9 mouse cellular contexts compared by ENCODE assay signal in the genomic region with DNA sequence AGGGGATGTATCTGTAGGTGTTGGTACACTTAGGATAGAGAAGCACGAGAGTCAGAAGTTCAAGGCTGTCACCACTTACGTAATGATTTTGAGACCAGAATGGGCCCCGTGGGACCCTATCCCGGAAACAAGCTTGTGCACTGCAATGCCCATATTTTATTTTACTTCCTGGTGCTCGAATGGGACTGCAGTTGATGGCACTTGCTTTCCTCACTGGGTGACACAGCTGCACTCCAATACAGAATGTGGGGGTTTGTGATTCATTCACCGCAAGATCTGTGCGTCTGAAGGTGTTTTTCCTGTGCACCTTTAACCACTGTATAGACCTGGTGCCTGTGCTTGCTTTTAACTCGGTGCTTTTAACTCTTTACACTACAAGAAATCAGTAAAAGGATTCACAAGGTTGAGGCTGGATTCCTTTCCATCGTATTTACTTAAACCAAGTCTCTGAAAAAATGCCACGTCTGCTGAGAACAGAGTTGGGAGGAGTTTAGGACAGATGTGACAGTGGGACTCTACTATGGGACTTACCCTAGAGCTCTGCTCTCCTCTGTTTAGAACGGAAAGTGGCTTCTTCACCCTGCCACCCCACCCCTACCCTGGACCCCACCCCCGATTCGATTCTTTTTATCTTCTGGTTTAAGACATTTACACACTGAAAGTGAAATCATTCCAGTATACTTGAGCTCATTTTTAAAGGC.
A peak's percentile ranks its signal among the peaks of the same experiment; 100 is the strongest.
DNase-seq lines count a peak whose midpoint lies in the region; ATAC-seq and TF ChIP-seq lines count a peak whose summit lies in the region.
"Had no signal": no experiment of that assay in that cellular context is flagged by ENCODE, and none has a peak within 500 bp of the region (broad histone marks: within the 10 kb centered on the region; RNA-seq: fewer than 3 reads in every experiment).

No protein-coding gene starts in this region.

- TF ChIP-seq POLR2A in lung, adult 2 months (IDR thresholded peaks at IDR 0.05; ENCODE audit: borderline replicate concordance, extremely low read depth, low read depth, low read length): no peak

- no peak overlapping the region for H3K9ac ChIP-seq in hindbrain, embryonic 11.5 days (ENCODE audit: low read depth, low read length)

- TF ChIP-seq CTCF in lung, adult 2 months (IDR thresholded peaks at IDR 0.05; ENCODE audit: insufficient read depth, low read length): no peak

- no peak for DNase-seq in lung, adult 2 months
- DNase-seq in lung, postnatal 10 days: no peak
- DNase-seq in induced T-regulatory cell, adult 2 months (ENCODE audit: low read depth): peak; percentile 93
- DNase-seq in naive thymus-derived CD4-positive, alpha-beta T cell, adult 2 months (ENCODE audit: low read depth): peak; percentile 92
- DNase-seq in thymus, postnatal 4 days: peak; percentile 58
- no peak for DNase-seq in layer of hippocampus, adult 8-10 months (ENCODE audit: low spot score in 2 of 2)
- DNase-seq in hindbrain, embryonic 11.5 days (ENCODE audit: low spot score): no peak
- DNase-seq: layer of hippocampus, adult 9-11 months had no signal

- ATAC-seq in hindbrain, embryonic 11.5 days (ENCODE audit: low FRiP score): no peak

- no peaks in the 10 kb centered on the region for H3K9me3 ChIP-seq in hindbrain, embryonic 11.5 days (ENCODE audit: control insufficient read depth, low read length)
- H3K9me3 ChIP-seq: embryonic facial prominence, embryonic 10.5 days had no signal

- no peak overlapping the region for H3K27ac ChIP-seq in hindbrain, embryonic 11.5 days (ENCODE audit: low read depth, low read length)
- H3K27ac ChIP-seq: embryonic facial prominence, embryonic 10.5 days had no signal

- H3K36me3 ChIP-seq in hindbrain, embryonic 11.5 days (ENCODE audit: control insufficient read depth, insufficient read depth, low read length): no peaks in the 10 kb centered on the region
- H3K36me3 ChIP-seq: embryonic facial prominence, embryonic 10.5 days had no signal

- 65% methylated on average over 13 of the region's 13 CpGs for WGBS in lung, adult 2 months
- WGBS in hindbrain, embryonic 11.5 days: 82% methylated on average over 13 of the region's 13 CpGs

- H3K27me3 ChIP-seq in hindbrain, embryonic 11.5 days (ENCODE audit: control insufficient read depth, insufficient read depth, low read length): no peaks in the 10 kb centered on the region

- H3K4me2 ChIP-seq in hindbrain, embryonic 11.5 days (replicated peaks; ENCODE audit: low read depth, low read length): no peak overlapping the region

- H3K4me1 ChIP-seq in lung, adult 2 months (ENCODE audit: control insufficient read depth, insufficient read depth, low read length): peaks cover 2% of the 10 kb centered on the region; the same call in 1 of the 2 replicates
- H3K4me1 ChIP-seq in hindbrain, embryonic 11.5 days (replicated peaks; ENCODE audit: control insufficient read depth, insufficient read depth, low read length): no peaks in the 10 kb centered on the region

- peak overlapping the region; percentile 29 for H3K4me3 ChIP-seq in lung, adult 2 months (replicated peaks; ENCODE audit: extremely low read depth, low read depth, low read length)
- H3K4me3 ChIP-seq in hindbrain, embryonic 11.5 days (ENCODE audit: low read depth, low read length): no peak overlapping the region
- H3K4me3 ChIP-seq: embryonic facial prominence, embryonic 10.5 days had no signal

Comparison
In these comparisons a context has a peak if more than half of its experiments do, and no peak if none do; other contexts are left out.
1. DNase-seq: peak in induced T-regulatory cell, adult 2 months (single experiment), naive thymus-derived CD4-positive, alpha-beta T cell, adult 2 months (single experiment) and thymus, postnatal 4 days (single experiment); none in lung, adult 2 months (single experiment), lung, postnatal 10 days (single experiment), layer of hippocampus, adult 8-10 months (0 of 2) and hindbrain, embryonic 11.5 days (single experiment).